In the genomic region with DNA sequence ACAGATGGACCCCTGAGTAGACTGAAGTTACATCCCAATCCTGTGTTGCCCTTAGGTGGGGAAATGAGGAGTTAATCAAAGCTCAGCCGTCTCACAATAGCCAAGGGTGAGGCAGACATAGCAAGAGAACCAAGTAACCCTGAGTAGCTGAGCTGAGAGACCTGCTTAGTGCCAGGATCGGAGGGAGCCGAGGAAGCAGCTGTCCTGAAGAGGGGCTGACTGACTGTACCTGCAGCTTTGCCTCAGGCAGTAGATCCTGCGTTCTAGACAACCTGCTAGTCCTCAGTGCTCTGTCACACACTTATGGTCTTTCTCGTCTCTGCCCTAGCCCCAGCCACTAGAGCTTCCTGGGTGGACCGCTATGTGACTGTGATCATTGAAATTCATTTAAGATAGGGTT, we compare ENCODE assay signal across 34 mouse cellular contexts. TPM values are rescaled to one million over a fixed set of nuclear protein-coding genes. Genes with fewer than 3 reads are reported as not detected.
A peak's percentile ranks its signal among the peaks of the same experiment; 100 is the strongest.
DNase-seq lines count a peak whose midpoint lies in the region; TF ChIP-seq lines count a peak whose summit lies in the region.
"Had no signal": no experiment of that assay in that cellular context is flagged by ENCODE, and none has a peak within 500 bp of the region (broad histone marks: within the 10 kb centered on the region; RNA-seq: fewer than 3 reads in every experiment).

No protein-coding gene starts in this region.

- in situ Hi-C loops in ES-E14 (cut with MboI; ENCODE audit: low sequenced_read_pairs in 2 of 2, unreplicated experiment in 2 of 2) = no loop called here

- H3K36me3 ChIP-seq in ES-E14 (ENCODE audit: control insufficient read depth, insufficient read depth, low read length, poor library complexity, severe bottlenecking) = peaks cover 51% of the 10 kb centered on the region
- H3K36me3 ChIP-seq in limb, embryonic 10.5 days = peaks cover 66% of the 10 kb centered on the region

- H3K9ac ChIP-seq in ES-E14 (ENCODE audit: insufficient read depth, low read depth, low read length, poor library complexity, severe bottlenecking) = peak overlapping the region; percentile 9; the same call in 1 of the 2 replicates
- H3K9ac ChIP-seq: embryonic facial prominence, embryonic 12.5 days; embryonic facial prominence, embryonic 15.5 days; forebrain, postnatal 0 days; heart, embryonic 13.5 days; hindbrain, embryonic 14.5 days had no signal

- no peaks in the 10 kb centered on the region for H3K27me3 ChIP-seq in limb, embryonic 10.5 days (ENCODE audit: low read depth, poor library complexity, severe bottlenecking)
- H3K27me3 ChIP-seq: embryonic facial prominence, embryonic 12.5 days; embryonic facial prominence, embryonic 15.5 days; heart, embryonic 13.5 days had no signal

- WGBS in limb, embryonic 10.5 days = 89% methylated on average over 6 of the region's 6 CpGs

- H3K9me3 ChIP-seq in ES-E14 (ENCODE audit: control insufficient read depth, insufficient read depth, low read depth, low read length) = no peaks in the 10 kb centered on the region
- H3K9me3 ChIP-seq in limb, embryonic 10.5 days (replicated peaks) = no peaks in the 10 kb centered on the region
- H3K9me3 ChIP-seq: embryonic facial prominence, embryonic 12.5 days; embryonic facial prominence, embryonic 15.5 days; heart, embryonic 10.5 days; heart, embryonic 13.5 days had no signal

- no peak for TF ChIP-seq CTCF in layer of hippocampus, adult 2 months (conservative IDR thresholded peaks at IDR 0.05)

- DNase-seq in layer of hippocampus, adult 2 months (ENCODE audit: low spot score in 2 of 2) = no peak
- DNase-seq in layer of hippocampus, adult 11-12 months (ENCODE audit: low spot score) = no peak
- peak; percentile 8 for DNase-seq in right cerebral cortex, adult 18-20 months
- DNase-seq in right cerebral cortex, postnatal 4 days = no peak
- DNase-seq in ES-E14 (ENCODE audit: low read depth, low spot score) = no peak
- DNase-seq in limb, embryonic 10.5 days (ENCODE audit: low spot score) = no peak
- DNase-seq: adrenal gland, adult 8-10 months; adrenal gland, postnatal 25 days; cerebellum, adult 11-12 months; cerebellum, adult 9-11 months; forebrain, postnatal 0 days; gastrocnemius, adult 2 months; gastrocnemius, postnatal 14 days; heart, adult 18-20 months; heart, postnatal 14 days; heart, postnatal 4 days had no signal

- peaks cover 22 to 24% of the 10 kb centered on the region in 2 experiments for H3K4me1 ChIP-seq in ES-E14 (ENCODE audit: control insufficient read depth in 2 of 2, insufficient read depth in 2 of 2, low read length in 2 of 2, poor library complexity in 1 of 2)
- H3K4me1 ChIP-seq in limb, embryonic 10.5 days = peaks cover 9% of the 10 kb centered on the region
- H3K4me1 ChIP-seq: embryonic facial prominence, embryonic 15.5 days had no signal

- peak overlapping the region; percentile 32; the same call in 1 of the 2 replicates for H3K27ac ChIP-seq in layer of hippocampus, adult 2 months
- H3K27ac ChIP-seq in ES-E14 (ENCODE audit: insufficient read depth, low read depth, low read length, poor library complexity, severe bottlenecking) = peak overlapping the region; percentile 37
- no peak overlapping the region for H3K27ac ChIP-seq in limb, embryonic 10.5 days
- H3K27ac ChIP-seq: embryonic facial prominence, embryonic 12.5 days; embryonic facial prominence, embryonic 15.5 days; gastrocnemius, adult 2 months; heart, embryonic 10.5 days; heart, embryonic 13.5 days; hindbrain, embryonic 14.5 days; hindbrain, postnatal 0 days had no signal

- H3K4me3 ChIP-seq in layer of hippocampus, adult 2 months = no peak overlapping the region
- no peak overlapping the region for H3K4me3 ChIP-seq in ES-E14 (ENCODE audit: insufficient read depth in 1 of 2, low read depth in 1 of 2, low read length in 2 of 2, poor library complexity in 1 of 2, severe bottlenecking in 1 of 2)
- H3K4me3 ChIP-seq in limb, embryonic 10.5 days = no peak overlapping the region
- H3K4me3 ChIP-seq: embryonic facial prominence, embryonic 12.5 days; embryonic facial prominence, embryonic 15.5 days; gastrocnemius, adult 2 months; heart, embryonic 10.5 days; heart, embryonic 13.5 days had no signal

TF ChIP-seq in ES-E14, 5 proteins besides CTCF, POLR2A, EP300 and RAD21:
- TF ChIP-seq MAFK (IDR thresholded peaks at IDR 0.05; ENCODE audit: insufficient read depth, low read depth, low read length) (no peak), ZNF384 (IDR thresholded peaks at IDR 0.05; ENCODE audit: low read depth, low read length) (no peak), CHD2 (IDR thresholded peaks at IDR 0.05; ENCODE audit: low read depth, low read length) (no peak), ZC3H11A (IDR thresholded peaks at IDR 0.05; ENCODE audit: borderline replicate concordance, low read depth, low read length) (no peak), HCFC1 (IDR thresholded peaks at IDR 0.05; ENCODE audit: borderline replicate concordance, insufficient read depth, low read length) (no peak)
TF ChIP-seq in ES-E14: peak in this region for 0.

RNA-seq across cellular contexts. Expression of gene Olfr90, which starts 13.1 kb away (rescaled TPM):
- total RNA-seq in layer of hippocampus, adult 2 months (2021) = not detected
- 0.11 and 0.22 TPM in 2 replicates for total RNA-seq in ES-E14 (2012; rRNA removed)
- 0.06 TPM in 1 of 2 replicates, not detected in the other for polyA plus RNA-seq in limb, embryonic 10.5 days (2016; fragmentation: Nextera tagmentation; extraction: Ambion mirVana)
- total RNA-seq: adrenal gland, adult 8-10 months; adrenal gland, postnatal 25 days; common myeloid progenitor, adult 5-6 weeks; forebrain, postnatal 0 days; gastrocnemius, adult 2 months; gastrocnemius, postnatal 14 days; gastrocnemius, postnatal 4 days; heart, adult 18-20 months; heart, postnatal 14 days; heart, postnatal 4 days; hindbrain, postnatal 0 days had no signal
- polyA plus RNA-seq: brain, embryonic 14.5 days; C2C12; embryonic facial prominence, embryonic 12.5 days; forebrain, embryonic 11.5 days; forebrain, embryonic 14.5 days; forebrain, postnatal 0 days; frontal cortex, adult 2 months; heart, embryonic 10.5 days; heart, embryonic 13.5 days; heart, embryonic 16.5 days; hindbrain, embryonic 11.5 days; hindbrain, embryonic 14.5 days; hindbrain, postnatal 0 days had no signal

RNA-seq across cellular contexts. Expression of gene Olfr91, which starts 22.9 kb away (rescaled TPM):
- not detected for total RNA-seq in layer of hippocampus, adult 2 months (2021)
- total RNA-seq in ES-E14 (2012; rRNA removed) = 0.11 and 0.13 TPM in 2 replicates
- 0.05 TPM in 1 of 2 replicates, not detected in the other for polyA plus RNA-seq in limb, embryonic 10.5 days (2016; fragmentation: Nextera tagmentation; extraction: Ambion mirVana)
- total RNA-seq: adrenal gland, adult 8-10 months; adrenal gland, postnatal 25 days; common myeloid progenitor, adult 5-6 weeks; forebrain, postnatal 0 days; gastrocnemius, adult 2 months; gastrocnemius, postnatal 14 days; gastrocnemius, postnatal 4 days; heart, adult 18-20 months; heart, postnatal 14 days; heart, postnatal 4 days; hindbrain, postnatal 0 days; MEL had no signal
- polyA plus RNA-seq: brain, embryonic 14.5 days; C2C12; CD4-positive, CD25-positive, alpha-beta regulatory T cell, adult 4 months; embryonic facial prominence, embryonic 12.5 days; embryonic facial prominence, embryonic 15.5 days; forebrain, embryonic 14.5 days; forebrain, postnatal 0 days; frontal cortex, adult 2 months; heart, embryonic 10.5 days; heart, embryonic 13.5 days; heart, embryonic 16.5 days; hindbrain, embryonic 14.5 days; hindbrain, postnatal 0 days had no signal

RNA-seq across cellular contexts. Expression of gene Gabbr1, which starts 29.4 kb away (rescaled TPM):
- total RNA-seq in layer of hippocampus, adult 2 months (2021) = 100 to 1,000 TPM; 682 to 738 TPM
- total RNA-seq in ES-E14 (2012; rRNA removed) = 60.9 and 106 TPM in 2 replicates
- polyA plus RNA-seq in limb, embryonic 10.5 days (2016; fragmentation: Nextera tagmentation; extraction: Ambion mirVana) = 6.6 and 9.0 TPM in 2 replicates

RNA-seq across cellular contexts. Expression of gene Olfr92, which starts 44.7 kb away (rescaled TPM):
- not detected for total RNA-seq in layer of hippocampus, adult 2 months (2021)
- total RNA-seq in ES-E14 (2012; rRNA removed) = not detected in 2 replicates
- polyA plus RNA-seq in limb, embryonic 10.5 days (2016; fragmentation: Nextera tagmentation; extraction: Ambion mirVana) = not detected in 2 replicates
- total RNA-seq: adrenal gland, adult 8-10 months; adrenal gland, postnatal 25 days; common myeloid progenitor, adult 5-6 weeks; forebrain, postnatal 0 days; gastrocnemius, adult 2 months; gastrocnemius, postnatal 14 days; gastrocnemius, postnatal 4 days; heart, adult 18-20 months; heart, postnatal 14 days; heart, postnatal 4 days; hindbrain, postnatal 0 days; MEL had no signal
- polyA plus RNA-seq: brain, embryonic 14.5 days; C2C12; CD4-positive, CD25-positive, alpha-beta regulatory T cell, adult 4 months; embryonic facial prominence, embryonic 12.5 days; embryonic facial prominence, embryonic 15.5 days; forebrain, embryonic 11.5 days; forebrain, embryonic 14.5 days; forebrain, postnatal 0 days; frontal cortex, adult 2 months; heart, embryonic 10.5 days; heart, embryonic 13.5 days; heart, embryonic 16.5 days; hindbrain, embryonic 11.5 days; hindbrain, embryonic 14.5 days; hindbrain, postnatal 0 days; inflammation-experienced regulatory T-cells, adult 6 months had no signal

RNA-seq across cellular contexts. Expression of gene Mog, which starts 52.0 kb away (rescaled TPM):
- total RNA-seq in layer of hippocampus, adult 2 months (2021) = 10 to 100 TPM; 42.6 to 45.6 TPM
- total RNA-seq in ES-E14 (2012; rRNA removed) = 0.62 and 0.85 TPM in 2 replicates
- polyA plus RNA-seq in limb, embryonic 10.5 days (2016; fragmentation: Nextera tagmentation; extraction: Ambion mirVana) = 0.08 and 0.20 TPM in 2 replicates
- total RNA-seq: adrenal gland, adult 8-10 months; adrenal gland, postnatal 25 days; common myeloid progenitor, adult 5-6 weeks; forebrain, postnatal 0 days; gastrocnemius, adult 2 months; gastrocnemius, postnatal 14 days; gastrocnemius, postnatal 4 days; heart, adult 18-20 months; heart, postnatal 14 days; heart, postnatal 4 days; MEL had no signal
- polyA plus RNA-seq: brain, embryonic 14.5 days; CD4-positive, CD25-positive, alpha-beta regulatory T cell, adult 4 months; embryonic facial prominence, embryonic 15.5 days; heart, embryonic 13.5 days; heart, embryonic 16.5 days; inflammation-experienced regulatory T-cells, adult 6 months had no signal
